Mouse (Mus musculus): ENCODE data around the gene Nbeal2. TPM values are rescaled to one million over a fixed set of nuclear protein-coding genes. Genes with fewer than 3 reads are reported as not detected.

The Nbeal2 gene
- polyA plus RNA-seq, 1 experiment from 2014 or later: 4.9 TPM

GRCm38 (mm10) chr9:110656249-110657221 is 2.6 kb upstream of the Nbeal2 start, which contains the start of gene Ccdc12:
Gene Ccdc12, plus strand, starts transcription at chr9:110656503.
- H3K9me3 ChIP-seq (replicated peaks): no peaks in the 10 kb centered on the region
- under 1% methylated on average over 52 of the region's 52 CpGs for WGBS
- H3K27me3 ChIP-seq: peaks cover 32% of the 10 kb centered on the region
- ATAC-seq (ENCODE audit: insufficient number of reproducible peaks, low FRiP score, low TSS enrichment, low read depth): peak; percentile 93
- H3K4me1 ChIP-seq: peaks cover 40% of the 10 kb centered on the region
- H3K4me2 ChIP-seq (replicated peaks): peak within 1 kb of the TSS; percentile 70
- H3K36me3 ChIP-seq: no peaks in the 10 kb centered on the region
- H3K4me3 ChIP-seq (replicated peaks): peak within 1 kb of the TSS; percentile 81
- peak within 1 kb of the TSS; percentile 89 for H3K27ac ChIP-seq (replicated peaks)
- peak within 1 kb of the TSS; percentile 55 for H3K9ac ChIP-seq

- Histone ChIP-seq H3K4me2 (replicated peaks) (peak overlapping the region; percentile 70), H3K4me3 (replicated peaks) (peak overlapping the region; percentile 81), H3K9ac (no peak overlapping the region), H3K36me3 (no peaks in the 10 kb centered on the region), H3K4me1 (peaks cover 40% of the 10 kb centered on the region), H3K27me3 (peaks cover 38% of the 10 kb centered on the region), H3K27ac (replicated peaks) (peak overlapping the region; percentile 89), H3K9me3 (replicated peaks) (no peaks in the 10 kb centered on the region)
- ATAC-seq (ENCODE audit: insufficient number of reproducible peaks, low FRiP score, low TSS enrichment, low read depth): no peak
- WGBS: 78% methylated on average over 10 of the region's 10 CpGs
Observed at GRCm38 (mm10) chr9:110655651-110656007, 1.7 kb upstream of the Nbeal2 start.

DNA sequence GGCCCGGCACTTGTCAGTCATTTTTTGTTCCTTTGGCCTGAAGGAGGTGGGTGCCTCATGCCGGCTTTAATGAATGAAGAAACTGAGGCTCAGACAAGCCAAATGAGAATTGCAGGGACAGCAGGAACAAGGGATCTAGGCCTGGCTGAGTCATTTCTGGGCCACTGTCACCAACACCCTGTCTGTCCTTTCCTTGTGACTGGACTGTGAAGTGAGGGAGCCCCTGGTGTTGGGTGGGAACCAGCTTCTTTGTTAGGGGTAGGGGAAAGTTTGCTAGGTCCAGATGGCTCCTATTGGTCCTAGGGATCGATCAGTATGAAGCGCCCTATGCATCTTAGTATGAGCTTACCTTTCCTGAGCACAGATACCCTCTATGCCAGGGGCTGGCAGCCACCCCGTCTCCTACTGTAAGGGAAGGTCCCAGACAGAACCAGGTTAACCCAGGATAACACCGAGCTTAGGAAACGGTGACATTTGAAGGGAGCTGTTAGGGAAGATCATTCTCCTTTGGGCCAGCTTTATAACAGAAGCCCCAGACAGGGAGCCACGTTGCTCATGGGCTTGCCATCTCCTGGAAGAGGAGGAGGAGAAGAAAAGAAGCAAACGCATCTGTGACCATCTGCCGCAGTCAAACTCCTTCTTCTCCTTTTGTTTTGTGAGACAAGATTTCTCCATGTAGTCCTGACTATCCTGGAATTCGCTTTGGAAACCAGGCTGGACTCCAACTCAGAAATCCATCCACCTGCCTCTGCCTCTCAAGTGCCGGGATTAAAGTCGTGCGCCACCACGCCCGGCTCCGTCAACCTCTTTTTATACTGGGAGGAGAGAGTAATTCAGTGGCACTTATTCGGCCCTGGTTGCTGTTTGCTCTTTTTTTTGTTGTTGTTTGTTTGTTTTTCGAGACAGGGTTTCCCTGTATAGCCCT is 1.0 kb upstream of the Nbeal2 start:
- 77% methylated on average over 19 of the region's 19 CpGs for WGBS
- peak overlapping the region; percentile 98 for H3K4me2 ChIP-seq (replicated peaks)
- no peak for ATAC-seq (ENCODE audit: insufficient number of reproducible peaks, low FRiP score, low TSS enrichment, low read depth)
- H3K9me3 ChIP-seq (replicated peaks): no peaks in the 10 kb centered on the region
- no peak overlapping the region for H3K9ac ChIP-seq
- peaks cover 41% of the 10 kb centered on the region for H3K27me3 ChIP-seq
- peaks cover 40% of the 10 kb centered on the region for H3K4me1 ChIP-seq
- peak overlapping the region; percentile 59 for H3K27ac ChIP-seq (replicated peaks)
- no peaks in the 10 kb centered on the region for H3K36me3 ChIP-seq
- no peak overlapping the region for H3K4me3 ChIP-seq (replicated peaks)

- Histone ChIP-seq H3K4me1 (peaks cover 40% of the 10 kb centered on the region), H3K9ac (peak overlapping the region; percentile 24), H3K27ac (replicated peaks) (peak overlapping the region; percentile 73), H3K4me3 (replicated peaks) (peak overlapping the region; percentile 65), H3K36me3 (no peaks in the 10 kb centered on the region), H3K9me3 (replicated peaks) (no peaks in the 10 kb centered on the region), H3K4me2 (replicated peaks) (peak overlapping the region; percentile 98), H3K27me3 (peaks cover 41% of the 10 kb centered on the region)
- ATAC-seq (ENCODE audit: insufficient number of reproducible peaks, low FRiP score, low TSS enrichment, low read depth): no peak
- WGBS: 18% methylated on average over 14 of the region's 14 CpGs
Observed at GRCm38 (mm10) chr9:110652963-110653654, 852 bp downstream of the Nbeal2 start.

GRCm38 (mm10) chr9:110651931-110652722 is 1.8 kb downstream of the Nbeal2 start:
- Histone ChIP-seq H3K4me1 (peaks cover 40% of the 10 kb centered on the region), H3K9ac (no peak overlapping the region), H3K36me3 (no peaks in the 10 kb centered on the region), H3K4me2 (replicated peaks) (peak overlapping the region; percentile 98), H3K27ac (replicated peaks) (peak overlapping the region; percentile 73), H3K27me3 (peaks cover 41% of the 10 kb centered on the region), H3K4me3 (replicated peaks) (peak overlapping the region; percentile 65), H3K9me3 (replicated peaks) (no peaks in the 10 kb centered on the region)
- ATAC-seq (ENCODE audit: insufficient number of reproducible peaks, low FRiP score, low TSS enrichment, low read depth): no peak
- WGBS: 18% methylated on average over 13 of the region's 13 CpGs

GRCm38 (mm10) chr9:110649775-110650174 is 4.2 kb downstream of the Nbeal2 start:
- Histone ChIP-seq H3K4me1 (peaks cover 30% of the 10 kb centered on the region), H3K9me3 (replicated peaks) (no peaks in the 10 kb centered on the region), H3K4me3 (replicated peaks) (no peak overlapping the region), H3K9ac (no peak overlapping the region), H3K27ac (replicated peaks) (no peak overlapping the region), H3K27me3 (peaks cover 37% of the 10 kb centered on the region), H3K4me2 (replicated peaks) (no peak overlapping the region), H3K36me3 (no peaks in the 10 kb centered on the region)
- ATAC-seq (ENCODE audit: insufficient number of reproducible peaks, low FRiP score, low TSS enrichment, low read depth): no peak

- Histone ChIP-seq H3K4me3 (replicated peaks) (no peak overlapping the region), H3K27ac (replicated peaks) (no peak overlapping the region), H3K9ac (no peak overlapping the region), H3K4me1 (no peaks in the 10 kb centered on the region), H3K9me3 (replicated peaks) (no peaks in the 10 kb centered on the region), H3K27me3 (no peaks in the 10 kb centered on the region), H3K4me2 (replicated peaks) (no peak overlapping the region), H3K36me3 (no peaks in the 10 kb centered on the region)
- ATAC-seq (ENCODE audit: insufficient number of reproducible peaks, low FRiP score, low TSS enrichment, low read depth): no peak
- whole genome bisulfite sequencing: 73% methylated on average over 9 of the region's 9 CpGs
Observed at GRCm38 (mm10) chr9:110645219-110645618, 8.7 kb downstream of the Nbeal2 start.

DNA sequence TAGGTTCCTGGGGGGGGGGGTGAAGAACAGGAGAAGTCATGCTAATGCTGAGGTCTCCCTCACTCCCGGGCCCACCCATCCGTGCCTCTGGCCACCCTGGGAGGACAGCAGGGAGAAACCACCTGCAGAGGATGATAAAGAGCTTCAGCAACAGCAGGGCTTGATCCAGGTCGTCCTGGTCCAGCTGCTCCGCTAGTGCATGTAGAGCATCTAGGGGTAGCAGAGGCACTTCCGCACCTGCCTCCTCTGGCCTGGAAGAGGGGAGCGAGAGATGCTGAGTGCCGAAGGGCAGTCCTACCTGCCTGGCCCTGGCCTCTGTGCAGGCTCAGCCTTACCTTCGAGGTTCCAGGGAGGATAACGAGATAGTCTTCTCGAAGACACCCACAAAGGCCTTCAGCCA is 9.7 kb downstream of the Nbeal2 start:
- Histone ChIP-seq H3K4me3 (replicated peaks) (no peak overlapping the region), H3K9ac (no peak overlapping the region), H3K36me3 (no peaks in the 10 kb centered on the region), H3K9me3 (replicated peaks) (no peaks in the 10 kb centered on the region), H3K4me1 (no peaks in the 10 kb centered on the region), H3K27ac (replicated peaks) (no peak overlapping the region), H3K4me2 (replicated peaks) (no peak overlapping the region), H3K27me3 (no peaks in the 10 kb centered on the region)
- ATAC-seq (ENCODE audit: insufficient number of reproducible peaks, low FRiP score, low TSS enrichment, low read depth): no peak
- WGBS: 77% methylated on average over 10 of the region's 10 CpGs

GRCm38 (mm10) chr9:110643787-110644186 is 10.2 kb downstream of the Nbeal2 start:
- 55% methylated on average over 9 of the region's 9 CpGs for WGBS
- Histone ChIP-seq H3K4me3 (replicated peaks) (no peak overlapping the region), H3K4me2 (replicated peaks) (no peak overlapping the region), H3K27ac (replicated peaks) (no peak overlapping the region), H3K36me3 (no peaks in the 10 kb centered on the region), H3K9me3 (replicated peaks) (no peaks in the 10 kb centered on the region), H3K4me1 (no peaks in the 10 kb centered on the region), H3K27me3 (no peaks in the 10 kb centered on the region), H3K9ac (no peak overlapping the region)
- no peak for ATAC-seq (ENCODE audit: insufficient number of reproducible peaks, low FRiP score, low TSS enrichment, low read depth)

GRCm38 (mm10) chr9:110642812-110643524 is 11.0 kb downstream of the Nbeal2 start:
- Histone ChIP-seq H3K9me3 (replicated peaks) (no peaks in the 10 kb centered on the region), H3K9ac (no peak overlapping the region), H3K4me1 (no peaks in the 10 kb centered on the region), H3K4me2 (replicated peaks) (no peak overlapping the region), H3K36me3 (0 out of 2 replicates have a peak, but pooled peaks cover 3% of the 10 kb centered on the region), H3K4me3 (replicated peaks) (no peak overlapping the region), H3K27me3 (no peaks in the 10 kb centered on the region), H3K27ac (replicated peaks) (no peak overlapping the region)
- ATAC-seq (ENCODE audit: insufficient number of reproducible peaks, low FRiP score, low TSS enrichment, low read depth): no peak
- 47% methylated on average over 5 of the region's 5 CpGs for WGBS
